Mouse (Mus musculus) adrenal gland, adult 2 months (tissue): Measurements from ENCODE around the gene Rbm19. TPM values are rescaled to one million over a fixed set of nuclear protein-coding genes. Genes with fewer than 3 reads are reported as not detected.
A peak's percentile ranks its signal among the peaks of the same experiment; 100 is the strongest.
"Not testable (repeated sequence)": the region's sequence is repeated elsewhere in the genome, so short reads cannot be mapped to it uniquely, and the experiment has no call there.

Experiments
- DNase-seq: peaks from one replicate; pipeline ENCODE4 v3.0.0; 2021
- long read RNA-seq: library from polyadenylated mRNA; stranded (forward); transcript quantifications from one replicate; pipeline ENCODE4 v2.0.0, GENCODE M21; 2021
- polyA plus RNA-seq: library from polyadenylated mRNA; depleted of rRNA; stranded (reverse); fragments of >200 nt; gene quantifications from 2 replicates; pipeline ENCODE4 v1.2.3, GENCODE M21; 2012; rRNA removed
- total RNA-seq, 2 experiments: library from RNA; stranded (reverse); gene quantifications; 2 replicates each; pipeline ENCODE4 v1.2.3; 2021

Gene Rbm19
- total RNA-seq (10 to 100 TPM; 24.9 to 27.0 TPM), polyA plus RNA-seq (13.0 and 14.4 TPM in 2 replicates)
- long read RNA-seq, full-length matches to known transcripts, result 3 of 3 reads
- long read RNA-seq, partial matches to known transcripts, result 0 of 3 reads
- long read RNA-seq, other reads (novel, unspliced or antisense), result 0 of 3 reads

DNA sequence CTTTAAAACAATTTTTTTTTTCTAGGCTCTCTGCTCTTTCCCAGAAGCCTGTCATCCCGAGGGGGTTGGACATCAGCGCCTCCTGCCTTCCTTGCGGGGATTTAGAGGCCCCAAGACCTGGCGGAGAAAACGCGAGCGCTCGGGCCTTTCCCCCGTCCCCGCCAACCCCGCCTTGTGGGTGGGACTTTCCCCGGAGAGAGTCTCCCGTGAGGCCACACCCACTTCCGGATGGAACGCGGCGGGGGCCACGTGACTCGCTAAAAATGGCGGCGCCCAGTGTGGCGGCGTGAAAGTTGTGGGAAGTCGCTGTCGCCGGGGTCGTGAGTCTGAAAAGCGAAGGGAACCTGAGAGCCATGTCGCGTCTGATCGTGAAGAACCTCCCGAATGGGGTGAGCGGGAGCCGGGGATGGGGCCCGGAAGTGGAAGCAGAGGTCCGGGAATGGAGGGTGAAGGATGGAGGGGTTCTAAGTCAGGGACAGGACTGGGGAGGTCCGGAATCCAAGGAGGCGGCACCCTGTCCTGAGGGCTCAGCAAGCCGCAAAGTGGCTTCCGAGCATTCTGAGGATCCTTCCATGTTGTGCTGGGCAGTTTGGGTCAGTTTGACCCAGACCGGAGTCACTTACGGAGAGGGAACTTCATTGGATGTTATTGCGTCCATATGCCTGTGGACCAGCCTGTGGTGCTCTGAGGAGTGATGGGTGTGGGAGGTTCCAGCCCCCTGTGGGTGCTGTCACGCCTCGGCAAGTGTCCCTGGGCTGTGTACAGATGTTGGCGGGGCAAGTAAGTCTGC is at the start of gene Rbm19:
Gene Rbm19, plus strand, starts transcription at position 205 of the 790 bp plus-strand sequence.
- DNase-seq, result peak; percentile 95

DNA sequence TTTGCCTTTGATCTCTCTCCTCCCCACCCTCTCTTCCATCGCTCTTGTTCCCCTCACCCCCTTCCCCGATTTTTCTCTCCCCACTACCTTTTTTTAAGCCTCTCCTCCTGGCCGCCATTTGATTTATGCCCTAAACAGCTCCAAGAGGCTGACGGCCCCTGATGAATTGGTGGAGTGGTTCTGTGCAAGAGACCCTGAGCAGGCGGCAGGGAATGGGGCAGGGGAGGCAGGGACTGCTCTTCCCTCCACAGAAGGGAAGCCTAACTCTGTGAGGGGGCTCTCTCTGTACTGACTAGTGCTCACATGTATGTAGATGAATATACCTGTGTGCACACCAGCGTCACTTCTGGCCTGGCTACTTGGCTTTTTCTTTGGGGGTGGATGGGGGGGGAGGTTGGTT is 49.0 kb upstream of the Rbm19 start:
- DNase-seq, result peak; percentile 4

DNA sequence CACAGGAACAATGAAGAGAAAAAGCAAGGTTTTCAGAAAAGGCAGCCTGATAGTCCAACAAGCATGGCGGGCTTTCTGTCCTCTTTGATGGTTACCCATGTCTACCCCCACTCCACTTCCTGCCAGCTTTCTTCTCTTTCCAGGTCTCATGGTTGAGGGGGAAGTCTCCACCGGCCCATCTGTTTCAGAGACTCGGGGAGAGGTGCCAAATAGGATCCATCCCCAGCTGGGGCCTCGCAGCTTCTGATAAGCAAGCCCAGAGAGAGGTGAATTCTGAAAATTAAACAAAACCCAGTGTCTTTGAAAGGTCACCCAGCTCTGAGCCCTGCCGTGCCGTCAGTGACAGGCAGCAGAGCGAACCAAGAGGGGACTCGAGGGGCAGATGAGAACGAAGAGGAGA is 42.2 kb upstream of the Rbm19 start:
- DNase-seq, result no peak

DNA sequence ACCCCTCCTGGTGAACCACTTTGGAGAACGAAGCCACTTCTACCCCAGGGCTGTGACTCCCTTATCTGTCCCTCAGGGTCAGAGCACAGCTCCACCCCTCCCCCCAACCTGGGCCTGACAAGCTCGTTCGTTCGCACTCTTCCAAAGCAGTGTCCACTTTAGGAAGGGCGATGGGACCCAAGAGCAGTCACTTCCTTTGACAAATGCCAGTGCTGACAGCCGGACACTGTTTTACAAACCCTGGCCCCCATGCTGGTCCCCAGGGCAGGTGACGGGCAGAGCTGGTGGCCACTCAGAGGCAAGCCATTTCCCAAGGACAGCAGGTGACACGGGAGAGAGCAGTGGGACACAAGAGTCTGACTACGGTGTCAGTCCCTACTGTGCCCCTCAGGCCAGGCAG is 36.2 kb upstream of the Rbm19 start:
- no peak for DNase-seq

DNA sequence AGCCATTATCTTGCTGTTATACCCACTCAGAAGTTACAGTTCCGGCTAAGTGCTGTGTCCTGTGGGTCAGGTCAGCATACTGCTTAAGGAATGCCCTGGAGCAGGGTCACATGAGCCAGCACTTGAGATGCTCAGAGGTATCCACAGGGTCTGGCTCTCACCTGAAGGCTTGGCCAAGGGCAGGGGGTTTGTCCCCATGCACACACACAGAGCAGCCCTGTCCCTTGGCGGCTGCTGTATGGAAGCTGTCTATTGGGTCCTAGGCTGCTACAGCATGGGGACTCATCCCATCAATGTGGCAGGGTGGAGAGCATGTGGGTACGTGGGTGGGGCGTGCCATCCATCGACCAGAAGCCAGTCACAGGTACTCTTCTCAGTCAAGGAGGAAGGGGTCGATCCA is 35.8 kb upstream of the Rbm19 start:
- DNase-seq, result no peak

DNA sequence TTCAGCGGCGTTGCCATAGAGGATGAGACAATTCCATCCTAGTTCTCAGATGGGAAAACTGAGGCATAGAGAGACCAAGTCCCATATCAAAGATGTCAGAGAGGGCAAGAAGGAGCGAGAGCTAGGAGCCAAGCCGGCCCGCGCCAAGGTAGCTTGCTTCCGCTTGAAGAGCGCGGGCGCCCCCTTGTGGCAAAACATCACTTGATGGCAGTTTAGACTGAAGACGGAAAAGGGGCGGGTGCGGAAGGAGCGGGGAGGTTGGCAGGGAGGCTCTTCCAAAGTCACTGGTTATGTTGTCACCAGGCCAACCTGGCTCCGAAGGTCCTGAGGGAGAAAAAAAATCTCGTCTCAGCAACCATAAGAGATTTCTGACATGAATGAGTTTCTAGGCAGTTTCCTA is 27.7 kb upstream of the Rbm19 start:
- peak; percentile 83 for DNase-seq

DNA sequence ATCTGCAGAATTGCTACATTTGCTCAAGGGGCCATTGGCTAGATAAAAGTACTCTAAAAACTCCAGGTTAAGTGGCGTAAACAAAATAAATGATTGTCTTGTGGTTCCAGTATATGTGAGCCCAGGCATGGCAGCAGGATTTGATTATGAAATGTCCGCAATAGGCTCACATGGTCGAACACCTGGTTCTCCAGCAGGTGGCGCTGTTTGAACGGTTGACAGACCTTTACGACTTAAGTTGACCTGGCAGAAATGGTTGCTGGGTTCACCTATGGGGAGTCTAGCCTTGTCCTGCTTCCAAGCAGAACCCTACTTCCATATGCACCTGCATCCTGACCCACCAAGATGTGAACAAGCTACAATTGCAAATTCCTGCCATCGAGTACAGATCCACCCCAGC is 21.7 kb upstream of the Rbm19 start:
- peak; percentile 30 for DNase-seq

DNA sequence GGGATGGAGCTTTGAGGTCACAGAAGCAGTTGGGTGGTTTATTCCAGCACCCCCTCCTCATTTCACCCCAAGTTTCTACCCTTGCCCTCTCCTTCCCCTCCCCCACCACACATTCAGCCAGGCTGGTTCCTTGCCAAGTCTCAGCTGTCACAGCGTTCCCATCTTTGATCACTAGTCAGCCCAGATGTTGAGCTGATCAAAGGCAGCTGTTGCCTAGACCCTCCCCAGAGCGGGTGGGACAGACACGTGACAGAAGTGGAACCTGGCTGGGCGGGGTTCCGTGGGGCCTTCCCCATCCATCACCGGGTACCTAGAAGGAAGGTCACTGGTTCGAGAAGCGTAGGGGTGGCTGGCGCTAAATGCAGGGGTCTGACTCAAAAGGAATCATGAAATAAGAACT is 19.2 kb upstream of the Rbm19 start:
- no peak for DNase-seq

DNA sequence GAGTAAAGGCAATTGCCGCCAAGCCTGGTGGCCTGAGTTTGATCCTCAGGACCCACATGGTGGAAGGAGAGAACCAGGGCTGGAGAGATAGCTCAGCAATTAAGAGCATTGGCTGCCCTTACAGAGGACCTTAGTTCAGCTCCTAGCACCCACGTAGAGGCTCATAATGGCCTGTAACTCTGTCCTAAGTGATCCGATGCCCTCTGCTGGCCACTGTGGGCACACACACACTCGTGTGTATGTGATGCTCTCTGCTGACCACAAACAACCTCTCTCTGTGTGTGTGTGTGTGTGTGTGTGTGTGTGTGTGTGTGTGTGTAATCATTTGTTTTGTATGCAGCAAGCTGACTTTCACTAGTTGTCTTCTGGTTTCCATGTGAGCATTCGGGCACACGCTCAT is 15.5 kb upstream of the Rbm19 start:
- DNase-seq, result no peak

DNA sequence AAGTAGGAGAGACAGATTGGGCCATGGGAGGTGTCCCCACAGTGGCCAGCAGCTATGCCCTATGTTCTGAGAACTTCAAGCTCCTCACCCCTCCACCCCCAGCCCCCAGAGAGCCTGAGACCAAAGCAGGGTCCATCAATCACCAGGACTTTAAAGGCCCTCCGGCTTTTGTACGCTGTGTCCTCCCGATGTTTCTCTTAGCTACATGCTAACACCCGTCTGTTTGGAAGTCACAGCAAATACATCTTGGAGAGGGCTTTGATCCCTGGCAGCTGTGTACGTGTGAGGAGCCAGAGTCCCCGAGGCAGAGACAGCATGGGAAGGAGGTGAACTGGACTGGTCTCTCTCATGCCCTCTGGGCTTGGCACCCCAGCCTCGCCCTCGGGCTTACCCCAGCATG is 14.2 kb upstream of the Rbm19 start:
- no peak for DNase-seq

DNA sequence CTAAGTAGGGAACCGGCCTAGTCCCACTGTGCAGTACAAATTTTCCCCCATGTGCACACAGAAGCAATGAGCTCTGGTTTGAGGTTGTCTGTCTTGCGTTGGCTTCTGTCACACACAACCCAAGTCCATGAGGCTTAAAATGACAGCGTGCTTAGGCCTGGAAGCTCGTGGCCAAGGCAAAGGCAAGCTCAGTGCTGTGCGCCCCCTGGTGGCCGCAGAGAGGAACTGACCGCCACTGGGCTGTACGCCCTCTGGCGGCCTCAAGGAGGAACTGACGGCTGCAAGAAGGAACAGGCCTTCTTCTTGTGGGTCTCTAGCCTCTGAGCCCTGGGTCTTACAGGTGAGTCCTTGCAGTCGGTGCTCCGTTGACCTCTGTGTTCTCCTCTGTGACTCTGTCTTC is 13.5 kb upstream of the Rbm19 start:
- peak; percentile 45 for DNase-seq

DNA sequence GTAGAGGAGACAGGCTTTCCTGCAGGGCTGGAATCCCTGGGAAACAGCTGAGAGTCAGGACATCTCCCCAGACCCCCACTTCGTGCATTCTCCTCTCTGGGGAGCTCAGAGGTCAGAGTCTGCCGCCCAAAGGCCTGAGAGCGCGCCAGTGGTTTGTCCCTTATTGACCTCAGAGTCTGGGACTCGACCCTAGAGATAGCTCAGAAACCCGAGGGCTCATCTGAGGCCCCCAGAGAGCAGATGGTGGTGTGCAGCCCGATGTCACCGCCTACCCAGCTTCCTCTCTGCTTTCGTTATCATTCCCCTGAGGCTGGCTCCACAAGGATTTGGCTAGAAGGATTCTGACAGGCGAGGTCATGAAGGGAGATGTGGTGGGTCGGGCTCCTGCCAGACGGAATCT is 12.8 kb upstream of the Rbm19 start:
- DNase-seq, result no peak

DNA sequence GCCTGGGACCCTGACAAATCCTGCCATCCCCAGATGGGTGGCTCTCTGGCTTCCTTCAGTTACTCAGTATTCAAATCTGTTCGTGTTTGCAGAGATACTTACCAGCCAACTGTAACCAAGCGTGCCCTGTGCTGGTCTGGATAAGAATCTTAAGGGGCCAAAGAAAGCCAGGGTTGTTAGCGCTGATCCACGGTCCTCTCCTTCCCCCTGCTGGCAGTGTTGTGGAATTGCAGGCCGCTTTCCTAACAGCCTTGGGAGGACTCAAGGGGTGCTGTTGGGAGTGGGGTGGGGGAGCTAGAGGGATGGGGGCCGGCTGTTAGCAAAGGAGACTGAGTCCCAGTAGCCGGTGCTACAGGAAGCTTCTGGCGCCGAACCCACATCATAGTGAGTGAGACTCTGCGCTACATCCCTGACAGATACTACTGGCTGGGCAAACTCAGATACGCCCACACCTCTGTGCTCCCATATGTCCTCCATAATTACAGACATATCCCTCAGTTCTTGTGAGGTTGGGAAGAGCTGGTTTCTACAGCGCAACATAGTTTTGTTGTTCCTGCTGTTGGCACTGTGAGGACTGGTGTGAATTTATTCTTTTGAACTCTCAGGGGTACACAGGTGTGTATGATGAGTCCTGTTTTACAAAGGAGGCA is 9.7 kb upstream of the Rbm19 start:
- no peak for DNase-seq

DNA sequence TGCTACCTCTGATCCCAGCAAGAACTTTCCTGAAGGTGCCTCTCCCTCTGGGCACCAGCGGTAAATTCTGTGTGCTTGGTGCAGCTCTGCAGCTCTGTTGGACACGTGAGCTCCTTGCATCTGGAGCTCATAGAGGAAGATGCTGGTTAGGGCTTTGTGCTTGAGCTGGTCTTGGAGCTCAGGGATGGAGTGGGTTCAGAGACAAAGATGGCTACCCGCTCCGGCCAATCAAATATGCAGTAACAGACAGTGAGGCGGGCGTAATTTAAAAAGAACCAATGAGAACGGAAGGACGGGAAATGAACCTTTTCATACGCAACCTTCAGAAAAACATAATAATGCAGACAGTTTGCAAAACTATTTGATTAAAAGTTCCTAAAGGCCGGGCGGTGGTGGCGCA is 1.9 kb upstream of the Rbm19 start:
- DNase-seq, result no peak

DNA sequence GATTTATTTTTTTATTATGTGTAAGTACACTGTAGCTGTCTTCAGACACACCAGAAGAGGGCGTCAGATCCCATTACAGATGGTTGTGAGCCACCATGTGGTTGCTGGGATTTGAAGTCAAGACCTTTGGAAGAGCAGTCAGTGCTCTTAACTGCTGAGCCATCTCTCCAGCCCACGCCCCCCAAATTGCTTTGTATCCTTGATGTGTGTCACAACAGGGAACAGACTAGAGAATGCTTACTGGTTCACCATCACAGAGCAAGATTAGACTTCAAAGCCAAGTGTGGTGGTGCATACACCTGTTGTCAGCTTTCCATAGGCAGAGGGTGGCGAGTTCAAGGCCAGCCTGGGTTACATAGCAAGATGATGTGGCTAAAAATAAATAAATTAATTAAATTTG is 896 bp downstream of the Rbm19 start:
- DNase-seq, result not testable (repeated sequence)

DNA sequence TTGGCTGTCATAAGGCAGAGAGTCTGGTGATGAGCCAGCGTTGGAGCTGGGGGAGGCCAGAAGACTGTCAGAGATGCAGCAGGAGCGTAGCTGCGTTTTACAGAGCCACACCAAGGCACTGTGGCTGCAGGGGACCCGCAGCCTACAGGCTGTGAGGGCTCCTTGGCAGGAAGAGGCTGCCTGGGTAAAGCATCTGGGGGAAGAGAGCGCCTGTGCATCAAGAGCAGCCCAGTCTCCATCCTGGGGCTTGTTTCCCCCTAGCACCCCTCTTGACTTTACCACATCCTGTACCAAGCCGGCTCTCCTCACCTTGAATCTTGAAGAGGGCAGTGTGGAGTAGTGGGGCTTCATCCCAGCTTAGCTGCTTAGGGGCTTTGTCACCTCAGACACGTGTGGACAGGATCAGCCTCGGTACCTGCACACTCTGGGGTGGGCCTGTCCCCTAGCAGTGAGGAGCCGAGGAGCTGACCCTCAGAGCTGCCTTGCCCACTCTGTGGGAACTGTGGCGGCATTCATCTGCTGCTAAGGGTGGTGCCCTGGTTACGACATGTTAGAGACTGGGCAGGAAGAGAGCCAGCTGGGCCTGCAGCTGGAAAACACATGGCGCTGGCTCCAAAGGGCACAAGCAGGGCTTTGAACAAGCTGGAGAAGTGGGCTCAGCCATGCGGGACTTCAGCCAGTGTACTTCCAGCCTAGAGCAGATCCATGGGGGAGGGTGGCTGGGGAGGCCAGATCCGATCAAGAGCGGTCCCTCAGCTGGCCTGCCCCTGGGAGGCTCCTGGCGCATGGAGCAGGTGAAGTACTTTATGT is 8.8 kb downstream of the Rbm19 start:
- no peak for DNase-seq

DNA sequence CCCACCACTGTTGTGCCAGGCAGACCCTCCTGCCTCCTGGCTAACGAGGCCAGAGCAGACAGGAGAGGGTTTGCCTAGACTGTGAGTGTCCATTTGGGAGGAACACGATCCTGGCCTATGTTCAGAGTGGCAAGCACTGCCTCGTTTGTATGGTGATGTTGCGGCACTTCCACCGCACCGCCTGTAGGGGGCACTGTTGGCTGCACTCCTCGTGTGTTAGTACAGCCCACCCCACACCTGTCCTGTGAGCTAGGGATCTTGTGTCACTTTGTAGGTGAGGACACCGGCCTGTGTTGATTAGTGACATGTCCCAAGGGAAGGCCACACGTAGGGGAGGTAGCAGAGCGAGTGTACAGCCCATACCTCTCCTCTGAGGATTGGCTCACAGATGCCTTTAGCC is 11.4 kb downstream of the Rbm19 start:
- DNase-seq, result no peak

DNA sequence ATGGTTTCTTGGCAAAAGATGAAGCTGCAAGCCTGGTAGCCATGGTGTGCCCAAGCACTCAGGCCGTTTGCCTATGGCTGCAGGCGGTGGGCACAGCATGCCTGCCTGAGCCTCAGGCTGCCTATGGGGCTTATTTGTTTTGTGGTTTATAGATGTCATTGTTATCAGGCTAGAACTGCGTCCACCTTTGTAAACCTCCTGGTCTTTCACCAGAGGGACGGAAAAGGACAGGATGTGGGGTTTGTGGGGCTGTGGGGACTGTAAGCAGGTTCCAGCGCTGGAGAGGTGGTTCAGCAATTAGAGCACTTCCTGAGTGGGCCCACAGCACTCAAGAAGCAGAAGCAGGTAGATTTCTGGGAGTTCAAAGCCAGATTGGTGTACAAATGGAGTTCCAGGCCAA is 12.2 kb downstream of the Rbm19 start:
- DNase-seq, result no peak

DNA sequence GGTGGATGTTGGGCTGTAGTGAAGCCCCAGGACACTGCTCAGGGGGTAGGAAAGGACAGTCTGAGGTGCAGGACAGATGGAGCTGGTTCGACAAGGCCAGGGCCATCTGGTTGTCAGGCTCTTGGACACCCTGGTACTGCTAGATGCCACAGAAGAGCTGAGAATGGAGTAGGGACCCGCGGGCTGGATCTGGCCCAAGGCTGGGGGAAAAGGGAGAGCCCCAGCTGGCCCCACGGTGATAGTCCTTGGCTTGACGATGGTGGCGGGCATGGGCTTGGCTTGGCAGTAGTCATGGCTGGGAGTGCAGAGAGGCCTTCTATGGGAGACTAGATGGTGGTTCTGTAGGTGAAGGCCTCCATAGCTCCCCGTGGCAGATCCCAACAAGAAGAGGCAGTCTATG is 12.8 kb downstream of the Rbm19 start:
- no peak for DNase-seq

DNA sequence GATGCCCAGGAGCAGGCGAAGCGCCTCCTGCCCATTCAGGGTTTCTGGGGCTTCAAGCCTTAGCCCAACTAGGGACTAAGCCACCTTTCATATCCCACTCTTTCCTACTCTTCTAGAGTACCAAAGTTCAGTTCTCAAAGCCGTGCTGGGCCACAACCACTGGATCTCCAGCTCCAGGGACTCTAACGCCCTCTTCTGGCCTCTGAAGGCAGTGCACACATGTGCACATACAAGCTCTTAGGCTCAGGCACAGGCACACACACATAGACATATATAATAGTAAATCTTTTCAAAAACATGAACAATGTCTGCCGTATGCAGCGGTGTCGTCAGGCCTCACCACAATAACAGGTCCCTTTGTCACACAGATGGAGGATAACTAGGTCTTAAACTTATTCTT is 13.5 kb downstream of the Rbm19 start:
- DNase-seq, result no peak

DNA sequence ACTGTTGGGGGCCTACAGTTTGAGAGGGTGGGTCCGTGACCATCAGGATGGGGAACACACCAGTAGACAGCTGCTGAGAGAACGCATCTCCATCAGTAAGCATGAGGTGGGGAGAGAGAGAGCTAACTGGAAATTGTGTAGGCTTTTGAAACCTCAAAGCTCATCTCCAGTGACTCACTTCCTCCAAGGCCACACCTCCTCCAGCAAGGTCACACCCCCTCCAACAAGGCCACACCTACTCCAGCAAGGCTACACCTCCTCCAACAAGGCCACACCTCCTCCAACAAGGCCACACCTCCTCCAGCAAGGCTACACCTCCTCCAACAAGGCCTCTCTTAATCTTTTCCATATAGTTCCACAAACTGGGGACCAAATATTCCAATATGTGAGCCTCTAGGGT is 13.9 kb downstream of the Rbm19 start:
- peak; percentile 80 for DNase-seq

DNA sequence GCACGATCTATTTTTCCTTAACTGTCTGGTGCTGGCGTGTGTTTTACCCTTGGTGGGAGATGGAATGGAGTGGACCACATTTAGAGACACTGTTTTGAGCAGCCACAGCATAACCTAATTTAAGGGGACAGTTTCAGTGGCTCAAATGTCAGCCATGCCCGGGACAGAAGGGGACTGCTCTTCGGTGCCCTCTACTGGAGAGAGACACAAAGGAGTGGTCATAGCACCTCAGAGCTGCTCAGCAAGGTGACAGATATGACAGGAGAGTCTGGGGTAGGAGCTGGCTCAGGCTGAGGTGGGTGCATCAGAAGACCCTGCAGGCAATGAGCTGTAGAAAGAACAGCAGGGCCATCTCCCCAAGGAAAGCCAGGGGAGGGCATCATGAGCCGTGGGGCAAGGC is 15.3 kb downstream of the Rbm19 start:
- peak; percentile 36 for DNase-seq

DNA sequence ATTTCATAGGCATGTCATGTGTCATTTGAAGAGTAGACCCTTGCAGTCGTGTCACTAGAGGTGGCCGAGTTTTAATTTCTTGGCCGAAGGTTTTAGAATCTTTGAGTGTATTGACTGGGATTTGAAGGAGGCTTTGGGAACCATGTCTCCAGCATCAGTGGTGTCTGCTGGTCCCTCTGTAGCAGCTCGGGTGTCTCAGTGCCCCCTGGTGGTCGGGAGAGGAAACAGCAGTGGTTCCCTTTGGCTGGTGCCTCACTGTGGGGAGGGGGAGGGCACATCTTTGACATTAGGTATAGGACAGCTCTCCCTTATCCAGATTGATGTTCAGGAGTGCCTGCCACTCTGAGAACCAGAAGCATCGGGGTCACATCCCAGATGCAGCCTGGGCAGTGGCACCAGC is 17.7 kb downstream of the Rbm19 start:
- peak; percentile 56 for DNase-seq
